35 mouse cellular contexts compared by ENCODE assay signal in genomic region chr1:34220094-34220601, GRCm38 (mm10).
"Had no signal": no experiment of that assay in that cellular context is flagged by ENCODE, and none has a peak within 500 bp of the region (broad histone marks: within the 10 kb centered on the region; RNA-seq: fewer than 3 reads in every experiment).

No protein-coding gene starts in this region.

- H3K4me2 ChIP-seq: heart, embryonic 11.5 days; heart, embryonic 12.5 days; heart, embryonic 13.5 days; heart, embryonic 15.5 days; hindbrain, embryonic 12.5 days; hindbrain, embryonic 13.5 days; hindbrain, embryonic 14.5 days; hindbrain, embryonic 15.5 days; intestine, embryonic 15.5 days; kidney, embryonic 15.5 days had no signal

- H3K36me3 ChIP-seq: intestine, embryonic 15.5 days had no signal

- H3K4me1 ChIP-seq: heart, embryonic 10.5 days; heart, embryonic 12.5 days; heart, embryonic 13.5 days; heart, embryonic 15.5 days; hindbrain, embryonic 13.5 days; hindbrain, embryonic 15.5 days; intestine, embryonic 15.5 days; kidney, embryonic 15.5 days had no signal

- H3K27me3 ChIP-seq: heart, embryonic 12.5 days; heart, embryonic 13.5 days; heart, embryonic 15.5 days; hindbrain, embryonic 12.5 days; hindbrain, embryonic 13.5 days; hindbrain, embryonic 15.5 days; intestine, embryonic 15.5 days; kidney, embryonic 15.5 days had no signal

- DNase-seq: heart, postnatal 10 days; heart, postnatal 14 days; heart, postnatal 36 days; heart, postnatal 4 days; kidney, adult 11 months; kidney, adult 18-20 months; kidney, adult 2 months; kidney, adult 8-10 months; kidney, adult 9 months; kidney, postnatal 10 days; kidney, postnatal 14 days; kidney, postnatal 25 days; kidney, postnatal 36 days; kidney, postnatal 4 days; layer of hippocampus, adult 9-11 months; layer of hippocampus, postnatal 36 days had no signal

- H3K4me3 ChIP-seq: heart, embryonic 10.5 days; heart, embryonic 12.5 days; heart, embryonic 13.5 days; heart, embryonic 15.5 days; hindbrain, embryonic 10.5 days; hindbrain, embryonic 12.5 days; hindbrain, embryonic 13.5 days; hindbrain, embryonic 15.5 days; intestine, embryonic 15.5 days; kidney, embryonic 15.5 days; layer of hippocampus, adult 2 months had no signal

- H3K27ac ChIP-seq: heart, embryonic 10.5 days; heart, embryonic 13.5 days; heart, embryonic 15.5 days; hindbrain, embryonic 10.5 days; hindbrain, embryonic 12.5 days; hindbrain, embryonic 13.5 days; hindbrain, embryonic 14.5 days; hindbrain, embryonic 15.5 days; hindbrain, postnatal 0 days; intestine, embryonic 15.5 days; kidney, embryonic 15.5 days; kidney, postnatal 0 days; layer of hippocampus, adult 2 months had no signal

- H3K9ac ChIP-seq: heart, embryonic 12.5 days; heart, embryonic 13.5 days; heart, embryonic 15.5 days; hindbrain, embryonic 12.5 days; hindbrain, embryonic 13.5 days; hindbrain, embryonic 14.5 days; hindbrain, embryonic 15.5 days; intestine, embryonic 15.5 days; kidney, embryonic 15.5 days had no signal

- H3K9me3 ChIP-seq: heart, embryonic 10.5 days; heart, embryonic 12.5 days; heart, embryonic 13.5 days; heart, embryonic 15.5 days; hindbrain, embryonic 10.5 days; hindbrain, embryonic 12.5 days; hindbrain, embryonic 13.5 days; hindbrain, embryonic 15.5 days; intestine, embryonic 15.5 days; kidney, embryonic 15.5 days had no signal

- ATAC-seq: hindbrain, embryonic 16.5 days; hindbrain, postnatal 0 days; inflammation-experienced regulatory T-cells, adult 6 months; intestine, embryonic 15.5 days; intestine, embryonic 16.5 days; intestine, postnatal 0 days had no signal
